Mouse (Mus musculus): ENCODE results near the gene Tmem238l.
A peak's percentile ranks its signal among the peaks of the same experiment; 100 is the strongest.

The Tmem238l gene

GRCm38 (mm10) chr11:66956303-66956702 lies at the start of gene Tmem238l:
Tmem238l (plus strand) TSS chr11:66956638.
- DNase-seq (ENCODE audit: low read depth, low spot score) = no peak

- no peak for DNase-seq (ENCODE audit: low read depth, low spot score)
These were observed 44.6 kb upstream of the Tmem238l start, which contains the start of gene Pirt for GRCm38 (mm10) chr11:66911811-66912210. Pirt (plus strand) TSS chr11:66911981.

DNA sequence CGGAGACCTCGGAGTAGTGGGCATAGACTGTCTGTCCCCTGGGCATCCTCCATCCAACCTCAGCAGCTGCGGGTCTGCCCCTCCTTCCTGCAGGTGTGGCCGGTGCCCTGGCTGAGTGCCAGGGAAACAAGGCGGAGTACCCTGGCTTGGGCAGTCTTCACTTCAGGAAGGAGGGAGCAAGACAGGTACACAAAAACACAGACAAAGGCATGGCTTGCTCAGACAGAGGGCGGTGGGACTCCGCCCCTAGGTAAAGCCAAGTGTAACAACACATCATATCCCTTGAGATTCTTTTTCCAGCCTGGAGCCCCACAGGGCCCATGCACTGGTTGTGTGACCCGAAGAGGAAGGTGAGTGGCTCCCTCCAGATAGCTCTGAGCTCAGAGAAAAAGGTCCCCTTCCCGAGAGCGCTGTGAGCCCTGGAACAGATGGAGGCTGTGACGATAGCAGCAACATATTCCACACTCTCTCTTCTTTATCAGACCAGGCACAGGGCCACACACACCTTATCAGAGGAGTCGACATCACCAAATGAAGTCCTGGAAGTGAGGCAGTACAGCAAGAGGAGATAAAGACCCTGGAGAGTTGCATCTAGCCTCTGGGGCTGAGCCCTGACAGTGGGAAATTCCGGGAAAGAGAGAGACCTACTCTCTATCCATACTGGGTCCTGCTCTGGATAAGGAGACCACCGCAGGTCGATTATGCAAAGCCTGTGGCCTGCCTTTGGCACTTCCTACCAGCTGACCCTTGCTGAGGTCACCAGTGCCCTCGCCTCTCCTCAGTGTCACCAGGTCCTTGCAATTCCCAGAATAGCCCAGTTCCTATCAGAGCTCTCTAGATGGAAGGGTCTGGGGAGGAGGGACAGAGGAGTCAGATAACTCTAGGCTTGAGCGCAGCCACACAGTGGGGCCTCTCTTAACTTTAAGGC lies 43.6 kb upstream of the Tmem238l start:
- peak; percentile 57 for DNase-seq (ENCODE audit: low read depth, low spot score)

- peak; percentile 86 for DNase-seq (ENCODE audit: low read depth, low spot score)
These were observed 42.2 kb upstream of the Tmem238l start for GRCm38 (mm10) chr11:66914249-66914648.

DNA sequence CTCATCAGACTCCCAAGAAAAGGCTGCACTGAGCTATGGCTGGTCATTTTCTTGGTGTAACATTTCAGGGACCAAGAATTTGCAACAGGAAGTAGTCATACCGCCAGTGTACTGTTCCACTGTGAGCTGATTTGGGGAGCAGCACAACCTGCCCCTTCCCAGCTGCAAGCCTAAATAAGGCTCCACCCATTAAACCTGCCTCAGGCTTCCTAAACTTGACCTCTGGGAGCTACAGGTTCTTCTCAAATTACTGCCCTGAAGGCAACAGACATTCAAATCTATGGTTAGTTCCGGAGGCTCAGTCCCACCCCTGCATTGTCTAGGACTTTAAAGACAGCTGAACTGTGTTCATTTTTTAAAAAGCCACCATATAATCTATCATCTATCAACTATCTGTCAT lies 36.4 kb upstream of the Tmem238l start:
- DNase-seq (ENCODE audit: low read depth, low spot score) = peak; percentile 93

DNA sequence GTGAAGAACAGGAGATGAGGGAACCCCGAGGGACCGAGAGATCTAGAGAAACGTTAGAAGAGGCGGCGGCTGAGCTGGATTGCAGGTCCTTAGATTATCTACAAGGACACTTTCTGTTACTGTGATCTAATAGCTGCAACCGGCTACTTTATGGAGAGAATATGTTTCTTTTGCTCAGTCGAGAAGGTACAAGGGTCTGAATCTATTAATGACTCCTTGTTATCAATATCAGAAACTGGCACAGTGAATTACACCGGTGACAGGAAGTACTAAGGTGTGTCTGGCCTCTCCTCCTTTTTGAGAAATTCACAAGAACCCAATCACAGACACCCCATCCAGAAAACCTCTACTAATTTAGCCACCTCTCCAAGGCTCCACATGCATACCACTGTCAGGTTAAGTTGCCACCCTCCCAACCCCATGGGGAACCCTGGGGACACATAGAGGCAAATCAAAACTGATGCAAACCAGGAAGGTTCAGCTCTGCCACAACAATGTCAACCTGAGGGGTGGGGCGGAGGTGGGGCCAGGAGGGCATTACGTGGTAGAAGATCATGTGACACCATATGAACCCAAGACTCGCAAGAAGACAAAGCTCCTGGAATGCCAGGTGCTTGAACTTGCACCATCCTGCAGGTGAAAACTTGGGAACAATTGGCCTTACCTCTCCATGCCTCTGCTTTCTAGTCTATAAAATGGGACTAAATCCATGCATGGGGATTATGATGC lies 32.2 kb upstream of the Tmem238l start:
- no peak for DNase-seq (ENCODE audit: low read depth, low spot score)

- DNase-seq (ENCODE audit: low read depth, low spot score) = peak; percentile 21
These were observed 28.1 kb upstream of the Tmem238l start for GRCm38 (mm10) chr11:66928311-66928710.

DNA sequence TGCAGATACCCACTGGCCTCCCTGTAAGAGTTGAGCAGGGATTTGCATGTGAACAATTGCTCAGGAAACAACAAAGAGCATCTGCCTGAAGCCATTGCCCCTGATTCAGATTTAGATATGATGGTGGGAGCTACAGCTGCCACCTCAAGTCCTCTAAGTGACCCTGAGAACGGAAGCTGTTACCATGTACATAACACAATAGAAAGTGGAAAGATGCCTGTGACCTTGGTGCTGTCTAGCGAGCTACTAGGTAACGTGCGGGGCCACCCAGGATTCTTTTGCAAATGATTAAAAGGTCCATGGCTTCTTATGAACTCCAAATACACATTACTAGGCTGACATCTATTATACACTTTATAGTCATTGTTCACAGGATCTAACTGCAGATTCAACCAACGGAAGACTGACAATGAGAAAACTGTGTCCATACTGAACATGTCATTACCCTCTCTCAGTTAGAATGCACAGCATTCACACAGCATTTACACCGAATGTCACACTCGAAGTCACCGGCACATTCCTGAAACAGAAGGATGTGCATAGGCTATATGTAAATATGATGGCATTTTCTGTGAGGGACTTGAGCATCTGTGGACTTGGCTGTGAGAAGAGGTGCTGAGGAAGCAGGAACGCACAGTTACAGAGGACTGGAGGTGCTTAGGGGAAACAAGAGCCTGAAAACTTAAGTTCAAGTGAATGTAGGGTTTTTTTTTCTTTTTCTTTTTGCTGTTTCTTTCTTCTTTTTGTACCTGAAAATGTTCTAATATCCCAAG lies 23.4 kb upstream of the Tmem238l start:
- peak; percentile 91 for DNase-seq (ENCODE audit: low read depth, low spot score)

DNA sequence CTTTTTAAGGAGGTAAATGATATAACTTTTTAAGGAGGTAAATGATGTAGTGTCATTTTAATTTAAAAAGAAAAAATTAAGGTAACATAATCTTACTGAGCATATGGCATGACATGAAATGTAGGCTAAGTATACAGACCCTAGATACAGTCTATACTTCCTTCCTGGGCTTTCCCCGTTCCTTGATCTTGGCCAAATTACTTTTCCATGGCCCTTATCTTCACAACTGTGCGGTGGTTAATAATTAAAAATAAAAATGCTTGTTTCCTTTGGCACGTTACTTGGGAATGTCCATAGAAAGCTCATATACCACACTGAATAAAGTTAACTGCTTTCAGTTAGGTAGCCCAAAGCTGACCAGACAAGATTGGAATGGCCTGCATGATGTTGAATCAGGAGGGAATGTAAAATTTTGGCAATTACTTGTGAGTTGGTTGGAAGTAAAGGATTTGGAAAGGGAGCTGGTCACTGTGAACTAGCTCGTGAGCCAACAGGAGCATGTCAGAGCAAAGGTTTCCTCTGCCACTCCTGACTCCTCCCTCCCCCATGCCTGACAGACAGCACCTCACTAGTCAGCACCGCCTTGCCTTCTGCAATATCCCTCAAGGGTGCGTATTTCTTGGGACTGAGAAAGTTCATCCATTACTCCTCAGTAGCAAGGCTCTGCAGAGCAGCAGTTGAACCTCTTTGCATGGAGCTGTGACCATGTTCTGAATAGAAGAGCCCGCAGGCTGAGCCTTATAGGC lies 21.8 kb upstream of the Tmem238l start:
- no peak for DNase-seq (ENCODE audit: low read depth, low spot score)

DNA sequence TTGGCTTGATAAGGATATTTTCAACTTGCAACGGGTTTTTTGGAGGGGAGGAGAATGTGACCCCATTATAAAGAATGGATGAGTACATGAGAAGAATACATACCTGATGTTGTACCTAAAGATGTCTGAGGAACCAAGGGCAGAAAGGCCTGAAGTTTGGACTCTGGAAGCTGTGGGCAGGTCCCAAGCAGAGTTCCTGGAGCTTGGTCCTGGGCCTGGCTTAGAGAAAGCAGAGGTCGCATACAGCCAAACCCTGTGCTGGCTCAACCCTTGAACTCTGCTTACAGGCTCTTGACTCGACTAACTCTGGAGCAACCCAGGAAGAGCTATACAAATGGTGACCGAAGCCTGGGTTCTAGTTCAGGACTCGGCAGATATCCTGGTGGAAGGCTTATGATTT lies 14.4 kb upstream of the Tmem238l start:
- DNase-seq (ENCODE audit: low read depth, low spot score) = no peak

DNA sequence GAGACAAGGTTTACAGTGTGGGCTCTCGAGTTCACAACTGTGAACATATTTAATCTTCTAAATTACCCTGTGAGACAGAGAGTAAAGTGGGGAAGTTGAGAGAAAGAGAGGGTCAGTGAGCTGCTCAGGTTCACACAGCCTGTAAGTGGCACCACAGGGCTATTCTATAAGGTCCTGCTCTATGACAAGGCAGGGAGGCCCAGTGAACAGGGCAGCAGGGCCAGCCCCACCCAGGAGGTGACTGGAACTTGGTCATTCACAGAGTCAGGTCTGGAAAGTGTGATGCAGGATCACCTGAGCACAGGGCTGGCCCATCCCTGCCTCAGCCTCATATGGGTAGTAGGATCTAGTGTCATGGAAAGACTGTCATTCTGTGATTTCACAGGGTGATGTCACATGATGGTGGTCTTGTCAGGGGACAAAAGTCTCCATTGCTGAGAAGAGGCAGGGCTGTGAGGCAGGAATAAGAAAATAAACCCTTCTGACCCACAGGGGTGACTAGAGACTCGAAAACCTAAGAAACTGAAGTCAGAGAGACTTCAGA lies 11.1 kb upstream of the Tmem238l start:
- DNase-seq (ENCODE audit: low read depth, low spot score) = no peak

- no peak for DNase-seq (ENCODE audit: low read depth, low spot score)
These were observed 9.9 kb upstream of the Tmem238l start for GRCm38 (mm10) chr11:66946521-66946920.

GRCm38 (mm10) chr11:66946922-66947321 lies 9.5 kb upstream of the Tmem238l start:
- no peak for DNase-seq (ENCODE audit: low read depth, low spot score)

- DNase-seq (ENCODE audit: low read depth, low spot score) = no peak
These were observed 4.4 kb downstream of the Tmem238l start for GRCm38 (mm10) chr11:66960797-66961196.

DNA sequence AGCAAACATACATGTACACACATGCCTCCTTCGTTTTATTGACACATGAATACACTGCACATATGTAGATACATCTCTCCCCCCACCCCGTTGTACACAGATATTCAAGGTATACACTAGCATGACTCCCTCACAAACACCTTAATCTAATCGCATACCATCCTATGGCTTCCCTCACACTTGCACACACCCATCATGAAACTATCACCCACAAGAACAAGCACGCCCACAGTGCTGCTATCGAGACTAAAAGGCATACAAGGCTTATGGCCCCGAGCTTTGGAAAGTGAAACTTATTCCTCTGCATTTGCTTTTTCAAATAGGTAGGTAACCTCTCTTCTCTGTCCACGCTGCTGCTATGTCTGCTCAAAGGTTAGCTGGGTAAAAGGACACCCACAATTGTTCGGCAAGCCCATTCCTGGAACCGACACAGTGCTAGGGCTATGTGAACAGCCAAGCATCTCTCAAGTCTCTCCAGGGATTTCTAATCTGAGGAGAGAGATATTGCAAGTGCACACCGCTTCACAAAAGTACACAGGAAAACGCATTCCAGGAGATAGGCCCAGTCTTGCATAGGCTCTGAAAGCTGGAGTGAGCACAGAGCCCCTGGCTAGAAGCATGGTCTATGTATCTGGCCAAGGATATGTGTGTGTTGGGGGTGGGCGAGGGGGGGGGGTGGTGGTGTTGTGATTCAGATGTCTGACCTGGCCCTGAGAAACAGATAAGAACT lies 5.2 kb downstream of the Tmem238l start:
- DNase-seq (ENCODE audit: low read depth, low spot score) = no peak

- DNase-seq (ENCODE audit: low read depth, low spot score) = no peak
These were observed 7.0 kb downstream of the Tmem238l start for GRCm38 (mm10) chr11:66963462-66963861.

DNA sequence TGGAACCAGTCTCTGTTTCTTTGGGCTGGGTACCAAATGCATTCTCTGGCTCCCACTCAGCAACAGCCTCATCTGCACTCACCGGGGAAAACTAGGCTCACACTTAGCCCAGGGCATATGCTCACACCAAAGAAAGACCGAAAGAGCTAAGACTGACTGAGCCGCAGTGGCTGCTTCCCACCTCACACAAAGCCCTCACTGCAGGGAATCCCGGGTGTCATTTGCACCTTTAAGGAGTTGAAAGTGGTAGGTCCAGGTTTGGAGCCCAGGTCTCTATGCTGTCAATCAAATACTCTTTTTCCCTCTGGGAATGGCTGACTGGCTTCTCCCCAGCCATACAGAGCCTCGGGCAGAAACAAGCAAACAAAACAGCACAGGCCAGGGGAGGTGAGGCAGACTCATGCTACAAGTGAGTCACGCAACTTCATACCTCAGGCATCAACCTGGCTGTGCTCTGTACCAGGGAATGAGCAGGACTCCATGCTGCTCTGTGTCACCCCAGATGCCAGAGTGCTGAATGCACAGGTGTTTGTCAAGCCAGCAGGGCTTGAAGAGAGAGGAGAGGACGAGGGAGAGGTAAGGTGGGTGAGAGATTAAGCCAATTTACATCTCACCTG lies 10.2 kb downstream of the Tmem238l start:
- DNase-seq (ENCODE audit: low read depth, low spot score) = peak; percentile 87

DNA sequence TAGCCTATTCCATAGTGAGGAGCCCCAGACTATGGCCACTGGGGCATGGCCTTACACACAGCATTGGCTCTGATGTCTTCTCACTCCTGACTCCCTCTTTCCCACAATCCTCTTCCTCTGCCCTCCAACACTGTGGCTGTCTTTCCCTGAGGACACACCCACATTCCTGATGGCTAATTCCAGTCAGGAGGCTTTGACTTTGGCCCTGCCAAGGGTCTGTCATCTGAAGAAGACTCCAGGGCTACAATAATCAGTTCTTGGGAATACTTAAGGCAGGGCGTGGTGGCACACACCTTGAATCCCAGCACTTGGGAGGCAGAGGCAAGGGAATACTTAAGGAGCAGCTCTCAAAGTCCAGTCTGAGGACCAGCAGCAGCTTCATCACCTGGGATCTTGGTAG lies 12.1 kb downstream of the Tmem238l start:
- DNase-seq (ENCODE audit: low read depth, low spot score) = peak; percentile 25

- no peak for DNase-seq (ENCODE audit: low read depth, low spot score)
These were observed 17.1 kb downstream of the Tmem238l start for GRCm38 (mm10) chr11:66973507-66973906.
